Mouse (Mus musculus) E14TG2a.4 (cell line): Measurements from ENCODE around the gene Pcsk5.

ENCODE experiments used
- H3K27me3 ChIP-seq: 2 replicates; pipeline ENCODE4 v1.6.1; 2014; ENCODE audit warnings: low read length, control low read depth; ENCODE audit not compliant: insufficient read depth
- H3K36me3 ChIP-seq: 2 replicates; pipeline ENCODE4 v1.6.1; 2014; ENCODE audit warnings: low read length, control low read depth; ENCODE audit not compliant: insufficient read depth
- H3K4me1 ChIP-seq: replicated peaks from 2 replicates; pipeline ENCODE4 v1.6.1; 2014; ENCODE audit warnings: low read depth, low read length, control low read depth
- H3K4me3 ChIP-seq: replicated peaks from 2 replicates; pipeline ENCODE4 v1.5.1; 2014; ENCODE audit warnings: mild to moderate bottlenecking, low read length
- H3K9me3 ChIP-seq: 2 replicates; pipeline ENCODE4 v1.6.1; 2014; ENCODE audit warnings: low read length, control low read depth
- CTCF ChIP-seq: conservative IDR thresholded peaks from 2 replicates; pipeline ENCODE4 v1.5.1; 2014; ENCODE audit warnings: low read length
- NANOG ChIP-seq: IDR thresholded peaks from 2 replicates; pipeline ENCODE4 v1.6.1; 2014; ENCODE audit warnings: borderline replicate concordance, low read length, mixed read lengths
- POU5F1 ChIP-seq: IDR thresholded peaks from 2 replicates; pipeline ENCODE4 v1.6.1; 2014; ENCODE audit warnings: low read length, borderline replicate concordance

Pcsk5 gene

GRCm38 (mm10) chr19:17841586-17841985 is 4.2 kb upstream of the Pcsk5 start:
- Histone ChIP-seq H3K27me3 (peaks cover 25% of the 10 kb centered on the region), H3K4me3 (no peak overlapping the region), H3K9me3 (no peaks in the 10 kb centered on the region), H3K36me3 (no peaks in the 10 kb centered on the region), H3K4me1 (peaks cover 8% of the 10 kb centered on the region)
- no peak for TF ChIP-seq POU5F1
- no peak for TF ChIP-seq CTCF
- TF ChIP-seq NANOG = no peak

- Histone ChIP-seq H3K4me3 (no peak overlapping the region), H3K36me3 (no peaks in the 10 kb centered on the region), H3K4me1 (peaks cover 21% of the 10 kb centered on the region), H3K27me3 (peaks cover 42% of the 10 kb centered on the region), H3K9me3 (no peaks in the 10 kb centered on the region)
- TF ChIP-seq POU5F1 = no peak
- no peak for TF ChIP-seq CTCF
- no peak for TF ChIP-seq NANOG
Observed at GRCm38 (mm10) chr19:17839856-17840255, 2.4 kb upstream of the Pcsk5 start.

- H3K4me1 ChIP-seq = peaks cover 21% of the 10 kb centered on the region
- H3K9me3 ChIP-seq = no peaks in the 10 kb centered on the region
- peak overlapping the region; percentile 83 for H3K4me3 ChIP-seq
- no peaks in the 10 kb centered on the region for H3K36me3 ChIP-seq
- TF ChIP-seq NANOG = no peak
- peaks cover 59% of the 10 kb centered on the region for H3K27me3 ChIP-seq
Observed at GRCm38 (mm10) chr19:17836566-17837470, 614 bp downstream of the Pcsk5 start.

- Histone ChIP-seq H3K4me3 (peak overlapping the region; percentile 83), H3K9me3 (no peaks in the 10 kb centered on the region), H3K36me3 (no peaks in the 10 kb centered on the region), H3K27me3 (peaks cover 59% of the 10 kb centered on the region), H3K4me1 (peaks cover 21% of the 10 kb centered on the region)
- TF ChIP-seq POU5F1 (no peak), CTCF (no peak), NANOG (no peak)
Observed at GRCm38 (mm10) chr19:17835681-17836565, 1.5 kb downstream of the Pcsk5 start.

GRCm38 (mm10) chr19:17834894-17835293 is 2.5 kb downstream of the Pcsk5 start:
- TF ChIP-seq CTCF (no peak), NANOG (no peak), POU5F1 (no peak)
- H3K27me3 ChIP-seq = peaks cover 55% of the 10 kb centered on the region

GRCm38 (mm10) chr19:17831376-17831775 is 6.1 kb downstream of the Pcsk5 start:
- TF ChIP-seq NANOG (no peak), CTCF (no peak), POU5F1 (no peak)
- Histone ChIP-seq H3K27me3 (peaks cover 32% of the 10 kb centered on the region), H3K4me3 (no peak overlapping the region), H3K4me1 (peaks cover 11% of the 10 kb centered on the region), H3K9me3 (no peaks in the 10 kb centered on the region), H3K36me3 (no peaks in the 10 kb centered on the region)

More at GRCm38 (mm10) chr19:17834894-17835293, 2.5 kb downstream of the Pcsk5 start:
- Histone ChIP-seq H3K4me1 (peaks cover 21% of the 10 kb centered on the region), H3K9me3 (no peaks in the 10 kb centered on the region), H3K36me3 (no peaks in the 10 kb centered on the region), H3K4me3 (no peak overlapping the region)

- Histone ChIP-seq H3K9me3 (no peaks in the 10 kb centered on the region), H3K27me3 (peaks cover 3% of the 10 kb centered on the region; the same call in 1 of the 2 replicates), H3K4me1 (no peaks in the 10 kb centered on the region), H3K36me3 (no peaks in the 10 kb centered on the region), H3K4me3 (no peak overlapping the region)
- no peak for TF ChIP-seq CTCF
- no peak for TF ChIP-seq NANOG
- no peak for TF ChIP-seq POU5F1
Observed at GRCm38 (mm10) chr19:17828414-17828813, 9.0 kb downstream of the Pcsk5 start.

- H3K27me3 ChIP-seq = no peaks in the 10 kb centered on the region
- TF ChIP-seq NANOG (no peak), POU5F1 (no peak), CTCF (no peak)
- no peak overlapping the region for H3K4me3 ChIP-seq
- H3K4me1 ChIP-seq = no peaks in the 10 kb centered on the region
- H3K36me3 ChIP-seq = no peaks in the 10 kb centered on the region
- no peaks in the 10 kb centered on the region for H3K9me3 ChIP-seq
Observed at GRCm38 (mm10) chr19:17826694-17827093, 10.7 kb downstream of the Pcsk5 start.
